Mouse (Mus musculus) ES-E14 (cell line): ENCODE measurements around the gene Eif4e3.

Experiments
- CHD2 ChIP-seq: IDR thresholded peaks from 2 replicates; pipeline ENCODE4 v1.6.1; 2014; ENCODE audit warnings: mild to moderate bottlenecking, low read depth, low read length, inconsistent platforms
- HCFC1 ChIP-seq: IDR thresholded peaks from 2 replicates; pipeline ENCODE4 v1.6.1; 2012; ENCODE audit warnings: low read length, inconsistent platforms, borderline replicate concordance; ENCODE audit not compliant: insufficient read depth
- MAFK ChIP-seq: IDR thresholded peaks from 2 replicates; pipeline ENCODE4 v1.6.1; 2014; ENCODE audit warnings: mild to moderate bottlenecking, low read depth, low read length, inconsistent platforms; ENCODE audit not compliant: insufficient read depth
- ZNF384 ChIP-seq: IDR thresholded peaks from 2 replicates; pipeline ENCODE4 v1.6.1; 2012; ENCODE audit warnings: low read depth, low read length, inconsistent platforms

DNA sequence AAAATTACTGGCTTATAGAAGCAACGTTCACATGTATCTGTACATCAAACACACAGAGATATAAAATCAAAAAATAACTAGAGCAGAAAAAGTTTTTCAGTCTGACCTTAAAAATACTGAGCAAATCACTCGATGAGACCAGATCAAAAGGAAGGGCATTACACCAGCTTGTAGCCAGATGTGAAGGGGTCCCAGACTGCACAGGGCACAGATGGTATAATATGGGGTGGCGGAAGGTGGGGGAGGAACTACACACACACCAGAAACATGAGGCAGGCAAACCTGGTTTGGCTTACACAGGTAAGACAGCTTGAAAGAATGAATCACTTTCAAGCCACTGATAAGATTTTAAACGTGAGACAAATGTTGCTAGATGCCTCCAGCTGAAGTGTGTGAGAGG is 45.4 kb downstream of the Eif4e3 start:
- TF ChIP-seq CHD2 (no peak), HCFC1 (no peak), ZNF384 (no peak), MAFK (no peak)
